Mouse (Mus musculus): ENCODE measurements around the gene Ceacam18.

DNA sequence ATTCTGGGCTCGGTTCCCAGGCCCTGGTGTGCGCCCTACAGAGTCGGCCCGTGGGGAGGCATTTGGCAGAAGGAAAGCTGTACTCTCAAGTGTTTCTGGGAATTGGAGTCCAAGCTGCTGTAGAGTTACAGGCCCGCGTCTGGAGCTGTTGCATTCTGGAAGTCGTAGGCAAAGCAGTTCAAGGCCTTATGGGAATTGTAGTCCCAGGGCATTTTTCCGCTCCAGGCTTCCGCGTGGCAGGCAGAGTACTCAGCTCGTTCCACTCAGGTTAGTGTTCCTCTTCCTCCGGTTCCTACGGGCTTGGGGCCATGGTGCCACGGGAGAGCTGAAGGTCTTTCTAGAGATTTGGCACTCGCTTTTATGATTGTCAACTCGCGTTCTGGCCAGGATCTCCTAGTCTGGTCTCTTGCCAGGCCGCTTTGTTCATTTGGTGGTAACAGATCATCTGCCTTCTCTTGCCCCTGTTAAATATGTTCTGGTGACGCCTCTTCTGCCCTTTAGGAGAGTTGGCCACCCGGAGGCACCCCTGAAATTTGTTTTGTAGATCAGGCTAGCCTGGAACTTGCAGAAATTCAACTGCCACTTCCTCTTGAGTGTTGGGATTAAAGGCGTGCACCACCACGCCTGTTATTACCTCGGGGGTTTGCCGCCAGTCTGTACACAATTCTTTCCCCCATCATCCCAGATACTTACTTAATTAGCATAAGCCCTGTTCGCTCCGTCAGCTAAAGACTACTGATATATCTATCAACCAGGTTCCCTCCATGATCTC is 37.5 kb downstream of the Ceacam18 start, which contains the start of gene Ctu1:
- TF ChIP-seq CTCF (IDR thresholded peaks at IDR 0.05; ENCODE audit: low read depth) (no peak), EP300 (IDR thresholded peaks at IDR 0.05; ENCODE audit: low read depth) (no peak)
